Mouse (Mus musculus): ENCODE data around the gene Gas2l3. TPM values are rescaled to one million over a fixed set of nuclear protein-coding genes. Genes with fewer than 3 reads are reported as not detected.
A peak's percentile ranks its signal among the peaks of the same experiment; 100 is the strongest.

Gene Gas2l3
- 1 to 10 TPM; 2.2 TPM for total RNA-seq (2021)
- long read RNA-seq, experiment 1: 0 reads
- long read RNA-seq, experiment 2: 0 reads

- DNase-seq (ENCODE audit: low spot score in 2 of 2): peak; percentile 78 to 79
These were observed at the start of gene Gas2l3 for GRCm38 (mm10) chr10:89443623-89444151. Gas2l3 (minus strand) TSS chr10:89443967.

GRCm38 (mm10) chr10:89491321-89491720 lies 47.6 kb upstream of the Gas2l3 start:
- DNase-seq (ENCODE audit: low spot score in 2 of 2): no peak

DNA sequence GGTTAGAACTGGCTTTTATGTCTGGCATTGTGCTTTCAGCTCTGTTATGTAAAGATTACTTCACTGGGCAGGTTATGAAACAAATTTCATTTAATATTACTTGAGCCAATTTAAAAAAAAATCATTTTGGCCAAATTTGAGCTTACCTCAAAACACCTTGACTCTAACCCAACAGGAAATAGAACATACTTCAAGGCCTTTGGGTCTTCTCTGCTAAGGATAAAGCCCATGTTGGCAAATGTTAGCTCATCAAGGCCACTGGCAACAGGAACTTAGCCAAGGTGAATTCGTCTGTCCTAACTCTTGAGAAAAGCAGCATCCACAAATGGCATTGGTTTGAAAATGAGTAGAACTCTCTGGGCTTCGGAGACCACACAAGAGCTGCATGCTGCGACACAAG lies 46.5 kb upstream of the Gas2l3 start:
- DNase-seq (ENCODE audit: low spot score in 2 of 2): no peak

DNA sequence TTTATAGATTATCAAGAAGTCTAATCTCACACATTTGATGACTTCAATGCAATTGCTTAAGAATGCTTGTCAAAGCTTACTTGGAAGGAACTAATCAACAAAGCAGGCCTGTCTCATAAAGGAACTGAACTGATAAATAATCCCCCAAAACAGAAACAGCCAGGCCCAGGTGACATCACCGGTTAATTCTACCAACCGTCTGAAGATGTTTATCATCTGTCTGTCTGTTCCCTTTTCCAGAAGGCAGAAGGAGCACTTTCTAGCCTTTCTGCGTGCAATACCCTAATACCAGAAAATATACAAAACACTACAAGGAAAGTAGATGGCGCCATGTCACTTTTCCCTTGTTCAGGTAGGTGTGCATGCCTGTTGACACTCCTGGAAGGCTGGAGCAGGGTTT lies 45.7 kb upstream of the Gas2l3 start:
- no peak for DNase-seq (ENCODE audit: low spot score in 2 of 2)

DNA sequence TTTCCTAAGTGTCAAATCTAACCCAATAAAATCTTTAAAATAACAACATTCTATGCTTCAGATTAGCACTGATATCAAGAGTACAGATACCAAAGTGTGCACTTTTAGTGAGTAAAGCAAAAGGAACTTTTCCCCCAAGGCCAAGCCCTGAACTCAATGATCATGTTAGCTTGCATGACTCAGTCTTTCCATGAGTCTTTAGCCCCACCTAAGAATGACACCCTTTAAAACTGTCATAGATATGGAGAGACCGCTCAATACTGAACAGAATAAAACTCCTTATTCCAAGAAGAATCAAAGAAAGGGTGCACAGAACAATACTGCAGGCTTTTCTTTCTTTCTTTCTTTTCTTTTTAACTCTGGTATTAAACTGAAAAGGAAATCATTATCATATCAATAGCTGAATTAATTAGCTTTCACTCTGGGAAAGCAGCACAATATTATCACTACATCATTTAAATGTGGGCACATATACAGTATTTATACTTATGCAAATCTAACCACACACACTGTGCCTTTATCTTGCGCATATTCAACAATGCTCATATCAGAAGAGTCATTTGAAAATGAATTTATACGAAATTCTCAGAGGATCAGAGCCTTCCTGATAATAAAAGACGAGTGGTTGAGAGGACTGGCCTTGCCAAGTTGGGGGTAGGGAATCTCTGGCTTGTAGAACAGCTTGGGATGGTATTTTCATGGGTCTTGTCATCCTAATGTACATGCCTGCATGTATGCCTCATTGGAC lies 43.4 kb upstream of the Gas2l3 start:
- DNase-seq (ENCODE audit: low spot score in 2 of 2): no peak

- DNase-seq (ENCODE audit: low spot score in 2 of 2): no peak
These were observed 41.1 kb upstream of the Gas2l3 start for GRCm38 (mm10) chr10:89484907-89485306.

- DNase-seq (ENCODE audit: low spot score in 2 of 2): no peak
These were observed 40.2 kb upstream of the Gas2l3 start for GRCm38 (mm10) chr10:89483812-89484602.

GRCm38 (mm10) chr10:89483113-89483512 lies 39.3 kb upstream of the Gas2l3 start:
- DNase-seq (ENCODE audit: low spot score in 2 of 2): no peak

DNA sequence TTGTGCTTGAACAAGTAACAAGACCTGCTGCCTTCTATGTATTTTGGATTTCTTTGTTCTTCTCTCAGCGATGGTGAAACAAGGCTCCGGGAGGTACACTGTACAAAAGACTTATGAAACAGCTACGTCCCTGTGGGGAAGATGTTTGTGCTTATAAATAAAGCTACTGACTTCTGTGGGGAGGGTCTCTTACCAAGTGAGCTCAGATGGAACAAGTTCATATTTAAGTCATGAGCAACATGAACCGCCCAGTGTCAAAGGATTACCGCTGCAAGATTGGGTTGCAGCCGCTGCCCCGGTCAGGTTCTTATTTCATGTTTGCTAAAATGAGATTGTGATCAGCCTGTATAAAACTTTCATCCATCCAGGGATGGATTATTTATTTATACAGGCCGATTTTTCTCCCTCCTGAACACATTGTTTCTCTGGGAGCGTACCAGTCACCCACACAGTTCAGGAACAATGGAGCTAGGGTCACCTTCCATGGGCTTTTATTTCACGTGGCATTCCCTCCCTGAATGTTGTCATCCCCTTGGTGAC lies 38.4 kb upstream of the Gas2l3 start:
- no peak for DNase-seq (ENCODE audit: low spot score in 2 of 2)

DNA sequence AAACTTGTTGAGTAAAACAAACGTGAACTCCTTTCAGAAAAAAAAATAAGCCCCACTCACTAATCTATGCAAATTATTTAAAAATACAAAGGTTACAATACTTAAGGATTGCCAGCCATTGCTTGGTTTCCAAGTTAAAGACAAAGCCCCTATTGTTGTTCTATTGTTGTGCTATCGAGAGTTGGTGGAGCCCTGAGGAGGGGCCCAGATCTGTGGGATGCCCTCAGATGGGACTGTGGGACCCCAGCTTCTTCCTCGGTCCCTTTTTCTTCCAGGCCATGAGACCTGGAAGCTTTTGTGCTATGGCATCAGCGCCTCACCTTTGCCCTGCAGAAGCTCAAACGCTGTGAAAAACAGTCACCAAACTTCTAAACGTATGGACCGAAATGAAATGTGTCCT lies 37.9 kb upstream of the Gas2l3 start:
- no peak for DNase-seq (ENCODE audit: low spot score in 2 of 2)

DNA sequence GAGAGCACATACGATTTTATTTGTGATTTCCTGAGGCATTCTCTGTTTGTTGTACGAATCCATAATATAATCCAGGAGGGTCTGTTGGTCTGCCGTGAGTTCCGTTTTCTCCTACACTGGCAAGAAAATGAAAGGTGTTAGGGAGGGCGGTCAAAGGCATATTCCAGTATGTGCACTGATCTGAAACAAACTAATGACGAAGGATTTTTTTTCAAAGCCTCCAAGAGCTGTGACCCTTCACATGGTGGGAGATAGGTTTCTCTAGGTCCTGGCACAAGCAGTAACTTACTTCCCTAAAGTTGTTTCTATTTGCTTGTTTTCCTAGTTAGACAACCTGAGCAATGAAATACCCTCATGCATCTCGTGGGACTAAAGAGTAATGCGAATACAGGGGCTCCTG lies 35.0 kb upstream of the Gas2l3 start:
- no peak for DNase-seq (ENCODE audit: low spot score in 2 of 2)

DNA sequence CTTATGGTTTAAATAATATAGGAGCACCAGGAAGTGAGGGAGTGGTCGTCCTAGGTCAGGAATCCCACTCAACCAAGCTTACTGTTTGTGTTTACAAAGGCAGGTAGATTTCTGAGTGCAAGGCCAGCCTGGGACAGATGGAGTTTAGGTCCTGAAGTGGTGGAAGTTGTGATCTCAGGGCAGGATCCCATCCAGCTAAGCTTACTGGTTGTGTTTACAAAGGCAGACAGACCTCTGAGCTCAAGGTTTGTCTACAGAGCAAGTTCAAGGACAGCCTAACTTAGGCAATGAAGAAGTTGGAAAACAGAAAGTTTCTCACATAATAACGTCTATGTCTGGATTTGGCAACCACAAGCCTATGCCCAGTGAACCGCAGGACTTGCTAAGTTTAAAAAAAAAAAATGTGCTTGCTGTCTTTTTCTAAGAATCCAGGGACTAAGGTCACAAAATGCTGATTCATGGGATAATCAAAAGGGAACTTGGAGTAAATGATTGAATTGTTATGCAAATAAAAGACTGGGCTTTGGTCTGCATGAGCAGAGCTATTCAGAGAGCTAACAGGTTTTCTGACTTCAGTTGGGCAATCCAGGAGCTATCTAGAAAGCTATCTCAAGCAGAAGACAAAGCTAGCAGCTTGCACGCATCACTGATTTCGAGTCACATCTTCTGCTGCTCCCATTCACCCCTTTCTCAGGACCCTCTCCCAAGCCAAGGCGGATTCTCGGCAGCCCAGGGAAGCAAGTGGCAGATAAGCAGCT lies 27.0 kb upstream of the Gas2l3 start:
- DNase-seq (ENCODE audit: low spot score in 2 of 2): no peak

DNA sequence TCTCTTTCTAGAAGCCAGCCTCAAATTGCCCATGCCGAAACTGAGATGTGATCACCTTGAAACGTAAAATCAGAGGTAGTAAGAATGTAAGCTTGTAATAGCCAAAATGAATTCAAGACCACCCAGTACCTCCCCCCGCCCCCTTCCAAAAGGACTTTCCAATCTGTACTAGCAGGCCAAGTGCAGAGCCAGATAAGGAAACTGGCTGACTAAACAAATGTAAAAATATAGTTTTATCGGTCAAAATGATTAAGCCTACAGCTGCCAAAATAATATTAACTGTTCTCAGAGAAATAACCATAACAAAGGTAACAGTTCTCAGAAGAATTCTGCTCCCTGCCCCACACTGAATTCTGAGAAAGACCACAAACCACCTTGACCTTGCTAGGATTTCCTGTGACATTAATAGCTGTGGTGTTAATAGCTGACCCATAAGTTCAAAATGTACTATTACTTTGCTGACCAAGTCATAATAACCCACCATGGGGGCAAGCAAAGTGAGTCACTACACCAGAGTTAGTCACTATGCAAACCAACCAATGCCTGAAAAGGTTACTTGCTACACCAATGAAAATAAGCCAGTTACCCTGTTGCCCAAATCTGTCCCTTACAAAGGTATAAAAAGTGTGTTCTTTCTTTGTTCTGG lies 21.1 kb upstream of the Gas2l3 start:
- no peak for DNase-seq (ENCODE audit: low spot score in 2 of 2)

- no peak for DNase-seq (ENCODE audit: low spot score in 2 of 2)
These were observed 19.1 kb upstream of the Gas2l3 start for GRCm38 (mm10) chr10:89462890-89463289.

GRCm38 (mm10) chr10:89461856-89462507 lies 18.2 kb upstream of the Gas2l3 start:
- peak; percentile 55 to 75 for DNase-seq (ENCODE audit: low spot score in 2 of 2)

DNA sequence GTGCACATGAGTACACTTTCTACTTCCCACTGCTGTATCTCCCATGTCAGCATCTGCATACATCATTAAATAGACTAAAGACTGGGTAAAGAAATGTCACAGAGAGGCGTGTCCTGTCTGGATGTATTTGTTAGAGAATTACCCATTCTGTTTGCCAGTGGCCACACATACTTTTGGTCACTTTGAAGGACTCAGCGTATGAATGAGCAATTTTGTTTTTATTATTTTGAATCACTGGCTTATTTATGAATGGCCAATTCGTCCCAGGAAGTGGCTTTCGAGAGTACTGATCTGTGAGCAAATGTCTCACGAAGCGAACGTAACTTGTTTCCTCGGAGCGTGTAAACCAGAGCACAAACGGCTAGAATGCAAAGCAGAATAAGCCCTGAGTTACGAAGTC lies 17.2 kb upstream of the Gas2l3 start:
- DNase-seq (ENCODE audit: low spot score in 2 of 2): no peak

GRCm38 (mm10) chr10:89458770-89459169 lies 15.0 kb upstream of the Gas2l3 start:
- DNase-seq (ENCODE audit: low spot score in 2 of 2): peak in 1 of 2 experiments; percentile 41

GRCm38 (mm10) chr10:89453794-89454193 lies 10.0 kb upstream of the Gas2l3 start:
- DNase-seq (ENCODE audit: low spot score in 2 of 2): no peak

DNA sequence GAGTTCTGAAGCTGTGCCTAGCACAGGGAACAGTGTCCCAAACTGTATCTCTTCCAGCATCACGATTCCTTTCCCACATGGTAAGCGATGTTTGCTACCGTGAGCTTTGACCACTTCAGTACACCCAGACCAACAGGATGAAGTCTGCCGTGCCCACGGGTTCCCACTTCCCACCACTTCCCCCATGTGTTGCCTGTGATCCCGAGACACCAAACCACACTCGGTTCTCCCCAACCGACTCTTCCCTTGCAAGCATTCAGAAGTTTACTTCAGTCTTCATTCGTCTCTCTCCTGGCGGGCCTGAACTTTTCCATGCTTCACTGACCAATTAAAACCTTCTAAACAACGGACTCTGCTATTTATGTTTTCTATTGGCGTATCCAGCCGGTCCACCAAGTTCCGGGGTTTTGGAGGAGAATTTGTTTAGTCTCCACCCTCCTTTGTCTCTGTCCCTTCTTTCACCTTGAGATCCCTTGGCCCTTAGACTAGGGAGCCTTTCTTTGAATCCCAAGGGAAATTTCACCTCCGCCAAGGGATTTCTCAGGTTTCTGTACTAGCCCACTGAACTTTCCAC lies 9.4 kb upstream of the Gas2l3 start:
- no peak for DNase-seq (ENCODE audit: low spot score in 2 of 2)

- no peak for DNase-seq (ENCODE audit: low spot score in 2 of 2)
These were observed 6.6 kb upstream of the Gas2l3 start for GRCm38 (mm10) chr10:89450411-89450810.

All from adrenal gland, adult 18-20 months (tissue).